Mouse (Mus musculus) natural killer cell, adult 2 months (primary cell): ENCODE measurements around the gene Gp5.
"Not testable (repeated sequence)": the region's sequence is repeated elsewhere in the genome, so short reads cannot be mapped to it uniquely, and the experiment has no call there.

Source experiments
- DNase-seq, 2 experiments: peaks; one replicate each; pipeline ENCODE4 v3.0.0; 2022; ENCODE audit warnings: low spot score in 2 of 2

Gene Gp5

GRCm38 (mm10) chr16:30310647-30311046 is at the start of gene Gp5:
Gene Gp5 (minus strand): TSS chr16:30310779.
- no peak for DNase-seq

- not testable (repeated sequence) for DNase-seq
Observed at GRCm38 (mm10) chr16:30353489-30353888, 42.9 kb upstream of the Gp5 start.

GRCm38 (mm10) chr16:30314236-30314635 is 3.7 kb upstream of the Gp5 start:
- DNase-seq, result no peak

GRCm38 (mm10) chr16:30310171-30310515 is 436 bp downstream of the Gp5 start:
- no peak for DNase-seq

GRCm38 (mm10) chr16:30309395-30310170 is 996 bp downstream of the Gp5 start:
- no peak for DNase-seq

- DNase-seq, result peak in 1 of 2 experiments; percentile 13
Observed at GRCm38 (mm10) chr16:30308616-30309394, 1.8 kb downstream of the Gp5 start.

GRCm38 (mm10) chr16:30307961-30308615 is 2.5 kb downstream of the Gp5 start:
- DNase-seq, result no peak

GRCm38 (mm10) chr16:30307306-30307705 is 3.3 kb downstream of the Gp5 start:
- DNase-seq, result no peak

GRCm38 (mm10) chr16:30306102-30306501 is 4.5 kb downstream of the Gp5 start:
- DNase-seq, result no peak

- no peak for DNase-seq
Observed at GRCm38 (mm10) chr16:30304236-30304635, 6.3 kb downstream of the Gp5 start.

- DNase-seq, result no peak
Observed at GRCm38 (mm10) chr16:30303411-30303810, 7.2 kb downstream of the Gp5 start.

- no peak for DNase-seq
Observed at GRCm38 (mm10) chr16:30302686-30303085, 7.9 kb downstream of the Gp5 start.

GRCm38 (mm10) chr16:30299711-30300277 is 10.8 kb downstream of the Gp5 start:
- no peak for DNase-seq

- DNase-seq, result no peak
Observed at GRCm38 (mm10) chr16:30297450-30297849, 13.1 kb downstream of the Gp5 start.

GRCm38 (mm10) chr16:30296601-30297275 is 13.8 kb downstream of the Gp5 start:
- no peak for DNase-seq

GRCm38 (mm10) chr16:30295106-30295505 is 15.5 kb downstream of the Gp5 start:
- DNase-seq, result no peak

- no peak for DNase-seq
Observed at GRCm38 (mm10) chr16:30290436-30290835, 20.1 kb downstream of the Gp5 start.

GRCm38 (mm10) chr16:30285701-30286100 is 24.9 kb downstream of the Gp5 start:
- DNase-seq, result no peak

GRCm38 (mm10) chr16:30283743-30284337 is 26.7 kb downstream of the Gp5 start:
- peak in 1 of 2 experiments; percentile 28 for DNase-seq

GRCm38 (mm10) chr16:30282844-30283495 is 27.6 kb downstream of the Gp5 start, which contains the start of gene Lrrc15:
Gene Lrrc15 (minus strand): TSS chr16:30283256.
- DNase-seq, result no peak
